Mouse (Mus musculus) embryonic fibroblast, embryonic 13.5 days (primary cell): Measurements from ENCODE around the gene Cd247.

ENCODE experiments used
- CTCF ChIP-seq: IDR thresholded peaks from 2 replicates; pipeline ENCODE4 v1.5.1; 2011; ENCODE audit warnings: mild to moderate bottlenecking, control low read depth, low read length, moderate library complexity, borderline replicate concordance; ENCODE audit not compliant: insufficient read depth
- POLR2A ChIP-seq: IDR thresholded peaks from 2 replicates; pipeline ENCODE4 v1.6.1; 2011; ENCODE audit warnings: low read depth, mild to moderate bottlenecking, control low read depth, low read length, moderate library complexity

DNA sequence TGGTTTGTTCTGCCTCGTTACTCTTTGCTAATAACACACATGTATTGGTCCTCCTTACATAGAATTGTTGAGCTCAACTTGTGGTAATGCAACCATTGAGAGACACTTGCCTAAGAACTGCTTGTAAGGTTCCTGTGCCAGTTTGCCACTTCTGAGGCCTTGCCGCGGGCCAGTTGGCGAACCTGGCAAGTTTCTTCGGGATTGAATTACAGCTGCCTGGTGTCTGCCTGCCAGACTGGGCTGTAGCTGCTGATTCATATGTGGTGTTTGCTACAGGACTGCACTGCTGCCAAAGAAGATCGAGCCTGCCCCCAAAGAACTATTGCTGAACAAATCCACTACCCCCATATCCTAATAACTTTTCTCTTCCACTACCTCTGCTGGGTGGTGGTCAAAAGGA is 34.3 kb upstream of the Cd247 start:
- TF ChIP-seq CTCF (no peak), POLR2A (no peak)
